Mouse (Mus musculus) embryonic facial prominence, embryonic 14.5 days (tissue): ENCODE measurements at regions not wholly inside any gene's neighbourhood (a gene's known extent, or its start where the extent isn't known, plus 50 kb on each side); places are given as distances from the start of the nearest gene placed in this dataset.
A peak's percentile ranks its signal among the peaks of the same experiment; 100 is the strongest.

Source experiments
- ATAC-seq: fragments of 200-750 bp; cut with Nextera tagmentation; 2 replicates; pipeline ENCODE4 v1.8.0; 2017; ENCODE audit warnings: low read depth, moderate number of reproducible peaks, moderate TSS enrichment
- DNase-seq: peaks from one replicate; pipeline ENCODE4 v3.0.0-alpha.2; 2015; ENCODE audit warnings: low spot score
- H3K27ac ChIP-seq: fragments of 300-500 bp; sonication (generic); replicated peaks from 2 replicates; pipeline ENCODE4 v1.5.1; 2014; ENCODE audit warnings: low read depth, mild to moderate bottlenecking, low read length, moderate library complexity
- H3K27me3 ChIP-seq: fragments of 300-500 bp; sonication (generic); replicated peaks from 2 replicates; pipeline ENCODE4 v1.6.1; 2014; ENCODE audit warnings: low read length; ENCODE audit not compliant: control insufficient read depth, insufficient read depth
- H3K36me3 ChIP-seq: fragments of 300-500 bp; sonication (generic); 2 replicates; pipeline ENCODE4 v1.6.1; 2014; ENCODE audit warnings: low read length, mixed read lengths; ENCODE audit not compliant: control insufficient read depth, insufficient read depth
- H3K4me1 ChIP-seq: fragments of 300-500 bp; sonication (generic); 2 replicates; pipeline ENCODE4 v1.6.1; 2014; ENCODE audit warnings: antibody characterized with exemption, low read length; ENCODE audit not compliant: control insufficient read depth, insufficient read depth
- H3K4me2 ChIP-seq: fragments of 300-500 bp; sonication (generic); 2 replicates; pipeline ENCODE4 v1.6.1; 2014; ENCODE audit warnings: low read depth, mild to moderate bottlenecking, low read length, moderate library complexity, mixed read lengths
- H3K4me3 ChIP-seq: fragments of 300-500 bp; sonication (generic); 2 replicates; pipeline ENCODE4 v1.5.1; 2014; ENCODE audit warnings: low read depth, mild to moderate bottlenecking, low read length
- H3K9ac ChIP-seq: fragments of 300-500 bp; sonication (generic); 2 replicates; pipeline ENCODE4 v1.6.1; 2014; ENCODE audit warnings: low read depth, mild to moderate bottlenecking, low read length, moderate library complexity, mixed read lengths
- H3K9me3 ChIP-seq: fragments of 300-500 bp; sonication (generic); 2 replicates; pipeline ENCODE4 v1.6.1; 2016; ENCODE audit warnings: low read length; ENCODE audit not compliant: control insufficient read depth
- WGBS: fragments of 180-500 bp; shearing (Covaris S2); extraction: QIAGEN DNeasy Blood & Tissue Kit; methylation state at CpG from one replicate; pipeline ENCODE4 v1.1.7; 2014; 5-methylcytosine and 5-hydroxymethylcytosine counted together

GRCm38 (mm10) chr14:99621538-99621937 is 323.0 kb downstream of the Klf5 start:
- no peaks in the 10 kb centered on the region for H3K36me3 ChIP-seq
- H3K4me3 ChIP-seq = no peak overlapping the region
- no peak for ATAC-seq
- 84% methylated on average over 3 of the region's 3 CpGs for WGBS
- no peak for DNase-seq
- H3K4me2 ChIP-seq = no peak overlapping the region
- H3K27ac ChIP-seq = no peak overlapping the region
- H3K9me3 ChIP-seq = no peaks in the 10 kb centered on the region
- H3K27me3 ChIP-seq = no peaks in the 10 kb centered on the region
- H3K9ac ChIP-seq = no peak overlapping the region
- no peaks in the 10 kb centered on the region for H3K4me1 ChIP-seq

GRCm38 (mm10) chr14:99624380-99625327 is 326.2 kb downstream of the Klf5 start:
- no peaks in the 10 kb centered on the region for H3K9me3 ChIP-seq
- H3K4me2 ChIP-seq = no peak overlapping the region
- H3K36me3 ChIP-seq = no peaks in the 10 kb centered on the region
- no peaks in the 10 kb centered on the region for H3K27me3 ChIP-seq
- 71% methylated on average over 10 of the region's 10 CpGs for WGBS
- no peak overlapping the region for H3K27ac ChIP-seq
- H3K4me1 ChIP-seq = no peaks in the 10 kb centered on the region
- no peak for ATAC-seq
- no peak overlapping the region for H3K9ac ChIP-seq
- no peak overlapping the region for H3K4me3 ChIP-seq
- no peak for DNase-seq

- Histone ChIP-seq H3K4me2 (no peak overlapping the region), H3K4me1 (no peaks in the 10 kb centered on the region), H3K27ac (no peak overlapping the region), H3K27me3 (no peaks in the 10 kb centered on the region), H3K9ac (no peak overlapping the region), H3K9me3 (no peaks in the 10 kb centered on the region), H3K36me3 (no peaks in the 10 kb centered on the region), H3K4me3 (no peak overlapping the region)
- DNase-seq (no peak), ATAC-seq (no peak)
- WGBS = 88% methylated on average over 1 of the region's 1 CpGs
Measured at GRCm38 (mm10) chr14:99627615-99628014, 329.1 kb downstream of the Klf5 start.

- 52% methylated on average over 10 of the region's 10 CpGs for WGBS
Measured at GRCm38 (mm10) chr14:99631092-99631491, 332.6 kb downstream of the Klf5 start.

GRCm38 (mm10) chr14:99632444-99632843 is 334.0 kb downstream of the Klf5 start:
- WGBS = 31% methylated on average over 4 of the region's 4 CpGs
- H3K4me3 ChIP-seq = no peak overlapping the region
- no peaks in the 10 kb centered on the region for H3K9me3 ChIP-seq
- H3K9ac ChIP-seq = no peak overlapping the region
- no peaks in the 10 kb centered on the region for H3K27me3 ChIP-seq
- DNase-seq = no peak
- no peak overlapping the region for H3K27ac ChIP-seq
- ATAC-seq = no peak
- no peaks in the 10 kb centered on the region for H3K4me1 ChIP-seq
- no peaks in the 10 kb centered on the region for H3K36me3 ChIP-seq
- H3K4me2 ChIP-seq = no peak overlapping the region

More at GRCm38 (mm10) chr14:99631092-99631491, 332.6 kb downstream of the Klf5 start:
- Histone ChIP-seq H3K4me2 (no peak overlapping the region), H3K27ac (no peak overlapping the region), H3K4me1 (no peaks in the 10 kb centered on the region), H3K9ac (no peak overlapping the region), H3K27me3 (no peaks in the 10 kb centered on the region), H3K4me3 (no peak overlapping the region), H3K36me3 (no peaks in the 10 kb centered on the region), H3K9me3 (no peaks in the 10 kb centered on the region)
- DNase-seq = peak; percentile 90
- peak; percentile 55; the same call in 1 of the 2 replicates for ATAC-seq

- ATAC-seq = no peak
- DNase-seq = no peak
- no peak overlapping the region for H3K4me3 ChIP-seq
- H3K27ac ChIP-seq = no peak overlapping the region
- H3K4me1 ChIP-seq = no peaks in the 10 kb centered on the region
- H3K36me3 ChIP-seq = no peaks in the 10 kb centered on the region
- 92% methylated on average over 4 of the region's 4 CpGs for WGBS
- no peaks in the 10 kb centered on the region for H3K27me3 ChIP-seq
- H3K4me2 ChIP-seq = no peak overlapping the region
- H3K9me3 ChIP-seq = no peaks in the 10 kb centered on the region
- no peak overlapping the region for H3K9ac ChIP-seq
Measured at GRCm38 (mm10) chr14:99635556-99636150, 337.2 kb downstream of the Klf5 start.

GRCm38 (mm10) chr14:99641475-99642453 is 343.3 kb downstream of the Klf5 start:
- no peak overlapping the region for H3K4me3 ChIP-seq
- no peak overlapping the region for H3K27ac ChIP-seq
- no peak for DNase-seq
- H3K9me3 ChIP-seq = no peaks in the 10 kb centered on the region
- H3K4me2 ChIP-seq = no peak overlapping the region
- H3K27me3 ChIP-seq = no peaks in the 10 kb centered on the region
- no peaks in the 10 kb centered on the region for H3K36me3 ChIP-seq
- no peak overlapping the region for H3K9ac ChIP-seq
- no peaks in the 10 kb centered on the region for H3K4me1 ChIP-seq
- no peak for ATAC-seq
- 72% methylated on average over 15 of the region's 15 CpGs for WGBS

- no peaks in the 10 kb centered on the region for H3K9me3 ChIP-seq
- WGBS = 78% methylated on average over 3 of the region's 3 CpGs
- H3K4me1 ChIP-seq = no peaks in the 10 kb centered on the region
- no peak overlapping the region for H3K4me3 ChIP-seq
- H3K4me2 ChIP-seq = no peak overlapping the region
- no peak overlapping the region for H3K9ac ChIP-seq
- ATAC-seq (no peak), DNase-seq (no peak)
- H3K27me3 ChIP-seq = no peaks in the 10 kb centered on the region
- no peaks in the 10 kb centered on the region for H3K36me3 ChIP-seq
- no peak overlapping the region for H3K27ac ChIP-seq
Measured at GRCm38 (mm10) chr14:99646323-99646722, 347.8 kb downstream of the Klf5 start.
